Mouse (Mus musculus): Measurements from ENCODE around the gene Iars2.

GRCm38 (mm10) chr1:185314546-185314945, 14.7 kb downstream of the Iars2 start:
- no peak for TF ChIP-seq TAL1 (IDR thresholded peaks at IDR 0.05; ENCODE audit: low read length)
- no peak for TF ChIP-seq GATA1 (IDR thresholded peaks at IDR 0.05; ENCODE audit: low read length)
